8 mouse cellular contexts compared by ENCODE assay signal in the genomic region with DNA sequence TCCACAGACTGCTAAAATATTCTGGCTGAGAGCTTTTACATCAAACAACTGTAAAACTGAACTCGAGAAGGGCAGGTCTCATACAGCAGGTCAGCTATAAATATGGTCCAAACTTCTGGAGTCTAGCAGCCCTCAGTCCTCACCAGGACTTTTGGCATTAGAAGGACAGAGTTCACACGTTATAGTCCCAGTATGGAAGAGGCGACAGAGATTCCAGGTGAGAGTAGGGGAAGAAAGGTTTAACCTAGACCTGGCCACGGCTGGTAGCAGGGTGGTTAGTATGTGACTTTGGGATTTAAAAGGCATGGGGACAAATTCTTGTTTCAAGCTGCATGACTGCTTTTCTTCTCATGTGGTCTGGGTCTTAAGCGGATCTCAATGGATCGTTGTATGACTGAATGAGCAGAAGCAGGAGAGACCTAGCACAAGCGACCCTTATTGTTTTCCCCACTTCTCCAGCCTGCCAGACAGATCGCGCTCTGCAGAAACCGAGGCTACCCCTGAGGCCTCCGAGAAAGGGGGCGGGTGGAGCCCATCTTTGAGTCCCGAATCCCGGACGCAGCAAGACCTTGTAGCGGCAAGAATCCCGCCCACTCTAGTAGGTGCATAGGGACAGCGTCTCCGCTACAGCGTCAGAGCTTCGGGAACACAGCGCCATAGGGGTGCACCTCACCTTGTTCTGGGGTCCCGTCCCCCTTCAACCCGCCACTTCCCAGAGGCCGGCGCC. TPM values are rescaled to one million over a fixed set of nuclear protein-coding genes. Genes with fewer than 3 reads are reported as not detected.
DNase-seq lines count a peak whose midpoint lies in the region; ATAC-seq and TF ChIP-seq lines count a peak whose summit lies in the region.

No protein-coding gene starts in this region.

- H3K9ac ChIP-seq in heart, embryonic 14.5 days (ENCODE audit: low read length) = peak overlapping the region; percentile 84
- peak overlapping the region; percentile 92 for H3K9ac ChIP-seq in ES-E14 (ENCODE audit: insufficient read depth, low read depth, low read length, poor library complexity, severe bottlenecking)
- peak overlapping the region; percentile 82 for H3K9ac ChIP-seq in forebrain, embryonic 11.5 days (ENCODE audit: low read length)
- peak overlapping the region; percentile 99 for H3K9ac ChIP-seq in liver, embryonic 13.5 days

- 2% methylated on average over 26 of the region's 26 CpGs for WGBS in heart, embryonic 14.5 days
- 1% methylated on average over 26 of the region's 26 CpGs for WGBS in forebrain, embryonic 11.5 days
- 2% methylated on average over 26 of the region's 26 CpGs for WGBS in liver, embryonic 13.5 days (ENCODE audit: insufficient replicate concordance)

- H3K4me3 ChIP-seq in heart, embryonic 14.5 days (ENCODE audit: control insufficient read depth in 1 of 2, insufficient read depth in 1 of 2, low read depth in 1 of 2, low read length in 2 of 2) = peak overlapping the region; percentile 71 to 97
- peak overlapping the region; percentile 89 to 92 for H3K4me3 ChIP-seq in ES-E14 (ENCODE audit: insufficient read depth in 1 of 2, low read depth in 1 of 2, low read length in 2 of 2, poor library complexity in 1 of 2, severe bottlenecking in 1 of 2)
- H3K4me3 ChIP-seq in forebrain, embryonic 11.5 days (ENCODE audit: low read depth, low read length) = peak overlapping the region; percentile 66
- peak overlapping the region; percentile 89 for H3K4me3 ChIP-seq in liver, embryonic 13.5 days (replicated peaks)

- peaks cover 23% of the 10 kb centered on the region for H3K36me3 ChIP-seq in heart, embryonic 14.5 days (ENCODE audit: control insufficient read depth, insufficient read depth, low read length)
- H3K36me3 ChIP-seq in ES-E14 (ENCODE audit: control insufficient read depth, insufficient read depth, low read length, poor library complexity, severe bottlenecking) = peaks cover 5% of the 10 kb centered on the region; the same call in 1 of the 2 replicates
- no peaks in the 10 kb centered on the region for H3K36me3 ChIP-seq in forebrain, embryonic 11.5 days (ENCODE audit: control insufficient read depth, insufficient read depth, low read length)
- H3K36me3 ChIP-seq in liver, embryonic 13.5 days = peaks cover 41% of the 10 kb centered on the region

- peaks cover 25 to 37% of the 10 kb centered on the region in 2 experiments for H3K4me1 ChIP-seq in heart, embryonic 14.5 days (ENCODE audit: control insufficient read depth in 2 of 2, insufficient read depth in 2 of 2, low read length in 2 of 2)
- peaks cover 0 to 5% of the 10 kb centered on the region in 2 experiments; a peak in 2 of 4 replicates for H3K4me1 ChIP-seq in ES-E14 (ENCODE audit: control insufficient read depth in 2 of 2, insufficient read depth in 2 of 2, low read length in 2 of 2, poor library complexity in 1 of 2)
- peaks cover 12% of the 10 kb centered on the region for H3K4me1 ChIP-seq in forebrain, embryonic 11.5 days (replicated peaks; ENCODE audit: control insufficient read depth, insufficient read depth, low read length)
- H3K4me1 ChIP-seq in liver, embryonic 13.5 days (replicated peaks) = peaks cover 84% of the 10 kb centered on the region

- no peaks in the 10 kb centered on the region for H3K27me3 ChIP-seq in heart, embryonic 14.5 days (ENCODE audit: control insufficient read depth, insufficient read depth, low read length)
- H3K27me3 ChIP-seq in forebrain, embryonic 11.5 days (ENCODE audit: control insufficient read depth, insufficient read depth, low read length) = no peaks in the 10 kb centered on the region
- no peaks in the 10 kb centered on the region for H3K27me3 ChIP-seq in liver, embryonic 13.5 days

- in situ Hi-C loops in ES-E14 (cut with MboI; ENCODE audit: low sequenced_read_pairs in 2 of 2, unreplicated experiment in 2 of 2) = no loop called here

- H3K27ac ChIP-seq in heart, embryonic 14.5 days (replicated peaks in 1 of 2; ENCODE audit: control insufficient read depth in 1 of 2, insufficient read depth in 1 of 2, low read depth in 2 of 2, low read length in 2 of 2) = peak overlapping the region; percentile 85 to 88
- peak overlapping the region; percentile 17 for H3K27ac ChIP-seq in ES-E14 (ENCODE audit: insufficient read depth, low read depth, low read length, poor library complexity, severe bottlenecking)
- H3K27ac ChIP-seq in forebrain, embryonic 11.5 days (ENCODE audit: low read depth, low read length) = peak overlapping the region; percentile 66
- peak overlapping the region; percentile 100 for H3K27ac ChIP-seq in liver, embryonic 13.5 days

- no peak for DNase-seq in heart, adult 11 months
- DNase-seq in ES-E14 (ENCODE audit: low read depth, low spot score) = peak; percentile 51
- no peak for DNase-seq in forebrain, embryonic 11.5 days (ENCODE audit: low spot score)
- DNase-seq in liver, embryonic 13.5 days = no peak
- DNase-seq in ovary, postnatal 10 days (ENCODE audit: low spot score) = no peak
- no peak for DNase-seq in right cerebral cortex, adult 18-20 months
- no peak for DNase-seq in frontal cortex, postnatal 10 days (ENCODE audit: low spot score in 2 of 2)

- H3K4me2 ChIP-seq in heart, embryonic 14.5 days (ENCODE audit: low read length) = peak overlapping the region; percentile 68
- peak overlapping the region; percentile 76 for H3K4me2 ChIP-seq in forebrain, embryonic 11.5 days (ENCODE audit: low read depth, low read length, severe bottlenecking)
- H3K4me2 ChIP-seq in liver, embryonic 13.5 days = peak overlapping the region; percentile 89

- ATAC-seq in heart, embryonic 14.5 days (ENCODE audit: insufficient number of reproducible peaks, insufficient read depth, low FRiP score, low read depth) = peak; percentile 72
- peak; percentile 80 for ATAC-seq in forebrain, embryonic 11.5 days (replicated peaks; ENCODE audit: low FRiP score)
- ATAC-seq in liver, embryonic 13.5 days (ENCODE audit: low read depth) = peak; percentile 16

- H3K9me3 ChIP-seq in heart, embryonic 14.5 days (ENCODE audit: control insufficient read depth, low read length) = no peaks in the 10 kb centered on the region
- H3K9me3 ChIP-seq in ES-E14 (ENCODE audit: control insufficient read depth, insufficient read depth, low read depth, low read length) = no peaks in the 10 kb centered on the region
- no peaks in the 10 kb centered on the region for H3K9me3 ChIP-seq in forebrain, embryonic 11.5 days (ENCODE audit: control insufficient read depth, low read length)
- H3K9me3 ChIP-seq in liver, embryonic 13.5 days (replicated peaks) = no peaks in the 10 kb centered on the region

TF ChIP-seq in ES-E14, 5 proteins besides CTCF, POLR2A, EP300 and RAD21:
- TF ChIP-seq HCFC1 (IDR thresholded peaks at IDR 0.05; ENCODE audit: borderline replicate concordance, insufficient read depth, low read length) (no peak), CHD2 (IDR thresholded peaks at IDR 0.05; ENCODE audit: low read depth, low read length) (no peak), ZNF384 (IDR thresholded peaks at IDR 0.05; ENCODE audit: low read depth, low read length) (no peak), MAFK (IDR thresholded peaks at IDR 0.05; ENCODE audit: insufficient read depth, low read depth, low read length) (no peak), ZC3H11A (IDR thresholded peaks at IDR 0.05; ENCODE audit: borderline replicate concordance, low read depth, low read length) (no peak)

RNA-seq across cellular contexts. Expression of a gene that starts 0.4 kb away (rescaled TPM):
- polyA plus RNA-seq in heart, embryonic 14.5 days (2014; fragmentation: Nextera tagmentation; extraction: Ambion mirVana) = 67.2 and 69.3 TPM in 2 replicates
- total RNA-seq in ES-E14 (2012; rRNA removed) = 26.3 and 27.9 TPM in 2 replicates
- 89.3 and 98.2 TPM in 2 replicates for polyA plus RNA-seq in forebrain, embryonic 11.5 days (2014; fragmentation: Nextera tagmentation; extraction: Ambion mirVana)
- polyA plus RNA-seq in liver, embryonic 13.5 days (2015; fragmentation: Nextera tagmentation; extraction: Ambion mirVana) = 616 and 657 TPM in 2 replicates

RNA-seq across cellular contexts. Expression of a gene that starts 5.6 kb away (rescaled TPM):
- 47.3 and 50.7 TPM in 2 replicates for polyA plus RNA-seq in heart, embryonic 14.5 days (2014; fragmentation: Nextera tagmentation; extraction: Ambion mirVana)
- 23.5 and 32.1 TPM in 2 replicates for total RNA-seq in ES-E14 (2012; rRNA removed)
- 132 and 135 TPM in 2 replicates for polyA plus RNA-seq in forebrain, embryonic 11.5 days (2014; fragmentation: Nextera tagmentation; extraction: Ambion mirVana)
- 77.3 and 81.0 TPM in 2 replicates for polyA plus RNA-seq in liver, embryonic 13.5 days (2015; fragmentation: Nextera tagmentation; extraction: Ambion mirVana)

RNA-seq across cellular contexts. Expression of a gene that starts 5.9 kb away (rescaled TPM):
- 0.11 and 0.41 TPM in 2 replicates for polyA plus RNA-seq in heart, embryonic 14.5 days (2014; fragmentation: Nextera tagmentation; extraction: Ambion mirVana)
- total RNA-seq in ES-E14 (2012; rRNA removed) = 0.27 and 0.32 TPM in 2 replicates
- 1.1 and 1.8 TPM in 2 replicates for polyA plus RNA-seq in forebrain, embryonic 11.5 days (2014; fragmentation: Nextera tagmentation; extraction: Ambion mirVana)
- polyA plus RNA-seq in liver, embryonic 13.5 days (2015; fragmentation: Nextera tagmentation; extraction: Ambion mirVana) = 0.14 and 0.23 TPM in 2 replicates

RNA-seq across cellular contexts. Expression of a gene that starts 16.0 kb away (rescaled TPM):
- 7.5 and 11.4 TPM in 2 replicates for polyA plus RNA-seq in heart, embryonic 14.5 days (2014; fragmentation: Nextera tagmentation; extraction: Ambion mirVana)
- 0.62 and 1.2 TPM in 2 replicates for total RNA-seq in ES-E14 (2012; rRNA removed)
- 9.1 and 10.1 TPM in 2 replicates for polyA plus RNA-seq in forebrain, embryonic 11.5 days (2014; fragmentation: Nextera tagmentation; extraction: Ambion mirVana)
- 6.3 and 7.1 TPM in 2 replicates for polyA plus RNA-seq in liver, embryonic 13.5 days (2015; fragmentation: Nextera tagmentation; extraction: Ambion mirVana)

RNA-seq across cellular contexts. Expression of a gene that starts 39.4 kb away (rescaled TPM):
- 0.27 and 0.36 TPM in 2 replicates for polyA plus RNA-seq in heart, embryonic 14.5 days (2014; fragmentation: Nextera tagmentation; extraction: Ambion mirVana)
- 8.9 and 12.9 TPM in 2 replicates for total RNA-seq in ES-E14 (2012; rRNA removed)
- 0.96 and 0.98 TPM in 2 replicates for polyA plus RNA-seq in forebrain, embryonic 11.5 days (2014; fragmentation: Nextera tagmentation; extraction: Ambion mirVana)
- 0.20 and 0.34 TPM in 2 replicates for polyA plus RNA-seq in liver, embryonic 13.5 days (2015; fragmentation: Nextera tagmentation; extraction: Ambion mirVana)

Comparison
In these comparisons a context has a peak if more than half of its experiments do, and no peak if none do; other contexts are left out.
1. ATAC-seq: peak in every context shown above with its lines; median percentile 80 in forebrain, embryonic 11.5 days; 72 in heart, embryonic 14.5 days; 16 in liver, embryonic 13.5 days.
2. H3K27ac ChIP-seq: peak in every context shown above with its lines; median percentile 100 in liver, embryonic 13.5 days; 86 in heart, embryonic 14.5 days; 66 in forebrain, embryonic 11.5 days; 17 in ES-E14.